Mouse (Mus musculus) ES-E14 (cell line): ENCODE results near the gene Fsd2. TPM values are rescaled to one million over a fixed set of nuclear protein-coding genes. Genes with fewer than 3 reads are reported as not detected.

ENCODE experiments used
- DNase-seq: peaks from one replicate; pipeline ENCODE4 v3.0.0-alpha.2; 2013; ENCODE audit warnings: low read depth, low spot score
- H3K27ac ChIP-seq: 2 replicates; pipeline ENCODE4 v1.5.1; 2012; ENCODE audit warnings: low read depth, mild to moderate bottlenecking, low read length, moderate library complexity, mixed read lengths; ENCODE audit not compliant: poor library complexity, insufficient read depth, severe bottlenecking
- H3K36me3 ChIP-seq: 2 replicates; pipeline ENCODE4 v1.6.1; 2012; ENCODE audit warnings: mild to moderate bottlenecking, low read length, moderate library complexity, mixed read lengths; ENCODE audit not compliant: control insufficient read depth, poor library complexity, insufficient read depth, severe bottlenecking
- H3K4me1 ChIP-seq, 2 experiments: fragments of 150-350 bp in 1 of 2; sonication (generic) in 1 of 2; 2 replicates each; pipeline ENCODE4 v1.6.1; 2012; ENCODE audit warnings: low read length in 2 of 2, mild to moderate bottlenecking in 1 of 2, mixed read lengths in 1 of 2; ENCODE audit not compliant: control insufficient read depth in 2 of 2, insufficient read depth in 2 of 2, poor library complexity in 1 of 2
- H3K4me3 ChIP-seq, 2 experiments: fragments of 150-350 bp in 1 of 2; sonication (generic) in 1 of 2; 2 replicates each; pipeline ENCODE4 v1.5.1; 2012; ENCODE audit warnings: low read length in 2 of 2, low read depth in 1 of 2, mild to moderate bottlenecking in 1 of 2, mixed read lengths in 1 of 2; ENCODE audit not compliant: insufficient read depth in 1 of 2, poor library complexity in 1 of 2, severe bottlenecking in 1 of 2
- H3K9ac ChIP-seq: 2 replicates; pipeline ENCODE4 v1.6.1; 2012; ENCODE audit warnings: low read depth, mild to moderate bottlenecking, low read length, mixed read lengths; ENCODE audit not compliant: poor library complexity, insufficient read depth, severe bottlenecking
- H3K9me3 ChIP-seq: fragments of 150-350 bp; sonication (generic); 2 replicates; pipeline ENCODE4 v1.6.1; 2012; ENCODE audit warnings: low read depth, mild to moderate bottlenecking, low read length; ENCODE audit not compliant: control insufficient read depth, insufficient read depth
- CHD2 ChIP-seq: IDR thresholded peaks from 2 replicates; pipeline ENCODE4 v1.6.1; 2014; ENCODE audit warnings: mild to moderate bottlenecking, low read depth, low read length, inconsistent platforms
- HCFC1 ChIP-seq: IDR thresholded peaks from 2 replicates; pipeline ENCODE4 v1.6.1; 2012; ENCODE audit warnings: low read length, inconsistent platforms, borderline replicate concordance; ENCODE audit not compliant: insufficient read depth
- MAFK ChIP-seq: IDR thresholded peaks from 2 replicates; pipeline ENCODE4 v1.6.1; 2014; ENCODE audit warnings: mild to moderate bottlenecking, low read depth, low read length, inconsistent platforms; ENCODE audit not compliant: insufficient read depth
- ZC3H11A ChIP-seq: IDR thresholded peaks from 2 replicates; pipeline ENCODE4 v1.6.1; 2012; ENCODE audit warnings: low read depth, mild to moderate bottlenecking, inconsistent platforms, low read length, borderline replicate concordance
- ZNF384 ChIP-seq: IDR thresholded peaks from 2 replicates; pipeline ENCODE4 v1.6.1; 2012; ENCODE audit warnings: low read depth, low read length, inconsistent platforms
- in situ Hi-C, 2 experiments: fragments of 600-800 bp; cut with MboI; formaldehyde crosslinking; loops; one replicate each; pipeline ENCODE4 v1.15.1; 2025; ENCODE audit warnings: low sequenced_read_pairs in 2 of 2, inconsistent platforms in 1 of 2; ENCODE audit not compliant: unreplicated experiment in 2 of 2
- total RNA-seq: library from RNA; depleted of rRNA; stranded (reverse); fragments of 300-350 nt; gene quantifications from 2 replicates; pipeline ENCODE4 v1.2.3, GENCODE M21; 2012

Gene Fsd2
- total RNA-seq, 1 experiment: 0.09 TPM

DNA sequence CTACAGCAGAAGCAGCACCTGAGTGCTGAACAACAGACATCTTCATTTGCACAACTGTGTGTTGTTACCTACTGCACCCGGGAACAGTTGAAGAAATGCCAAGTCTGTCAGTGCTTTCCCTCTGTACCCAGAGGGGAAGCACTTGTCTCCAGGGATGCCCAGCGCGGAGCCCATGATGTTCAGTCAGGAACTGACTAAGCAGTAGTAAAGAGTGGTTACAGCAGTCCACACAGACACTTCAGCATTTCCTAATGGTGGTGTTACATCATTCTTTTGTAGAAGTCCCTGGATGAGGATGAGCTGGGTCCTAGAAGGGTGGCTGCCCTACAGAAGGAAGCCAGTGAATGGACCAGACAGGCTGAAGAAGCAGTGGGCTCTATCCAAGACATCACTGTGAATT lies 11.1 kb upstream of the Fsd2 start:
- H3K9ac ChIP-seq: no peak overlapping the region
- in situ Hi-C loops: no loop called here
- H3K36me3 ChIP-seq: peaks cover 5% of the 10 kb centered on the region; the same call in 1 of the 2 replicates
- H3K4me3 ChIP-seq: no peak overlapping the region
- TF ChIP-seq ZNF384 (no peak), CHD2 (no peak), MAFK (no peak), ZC3H11A (no peak), HCFC1 (no peak)
- DNase-seq: no peak
- no peak overlapping the region for H3K27ac ChIP-seq
- no peaks in the 10 kb centered on the region for H3K4me1 ChIP-seq
- H3K9me3 ChIP-seq: no peaks in the 10 kb centered on the region

DNA sequence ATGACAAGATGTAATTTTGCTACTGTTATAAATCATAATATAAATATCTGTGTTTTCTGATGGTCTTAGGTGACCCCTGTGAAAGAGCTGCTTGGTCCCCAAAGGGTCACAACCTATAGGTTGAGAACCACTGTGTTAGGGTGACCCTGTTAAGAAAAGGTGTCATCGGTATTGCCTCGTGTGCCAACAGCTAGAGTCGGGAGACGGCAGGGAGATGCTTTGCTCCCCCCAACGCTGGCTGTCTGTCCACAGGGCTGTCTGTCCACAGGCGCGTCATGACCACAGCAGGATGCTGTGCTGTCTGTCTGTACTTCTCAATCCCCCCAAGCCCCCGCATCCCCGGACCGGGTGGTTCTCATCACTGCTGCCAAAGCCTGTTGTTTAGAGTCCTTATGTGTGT lies 8.9 kb upstream of the Fsd2 start:
- Histone ChIP-seq H3K4me3 (no peak overlapping the region), H3K36me3 (peaks cover 5% of the 10 kb centered on the region; the same call in 1 of the 2 replicates), H3K9ac (no peak overlapping the region), H3K4me1 (no peaks in the 10 kb centered on the region; a peak in 1 of 4 replicates), H3K27ac (no peak overlapping the region), H3K9me3 (no peaks in the 10 kb centered on the region)
- no peak for TF ChIP-seq ZC3H11A
- no peak for TF ChIP-seq MAFK
- no peak for TF ChIP-seq ZNF384
- TF ChIP-seq HCFC1: no peak
- TF ChIP-seq CHD2: no peak
- DNase-seq: no peak
- in situ Hi-C loops: no loop called here

DNA sequence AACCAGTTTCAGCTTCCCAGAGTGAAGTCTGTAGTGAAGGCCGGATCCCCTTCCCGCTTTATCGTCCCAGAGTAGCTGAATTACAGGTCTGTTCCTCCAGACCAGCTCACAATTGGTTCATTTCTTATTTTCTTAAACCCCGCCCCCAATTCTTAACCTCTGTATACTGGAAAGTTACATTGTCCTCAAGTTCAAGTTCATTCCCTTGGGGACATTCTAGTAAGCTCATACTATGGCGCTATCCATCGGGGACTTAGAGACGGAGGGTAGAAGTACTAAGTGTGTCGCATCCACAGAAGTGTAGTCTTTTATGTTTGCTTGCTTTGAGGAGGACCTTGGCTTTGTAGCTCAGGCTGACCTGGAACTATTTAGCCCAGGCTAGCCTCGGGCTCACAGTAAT lies 7.1 kb upstream of the Fsd2 start:
- DNase-seq: no peak
- no peaks in the 10 kb centered on the region for H3K9me3 ChIP-seq
- no peak overlapping the region for H3K9ac ChIP-seq
- no peaks in the 10 kb centered on the region; a peak in 1 of 4 replicates for H3K4me1 ChIP-seq
- H3K4me3 ChIP-seq: no peak overlapping the region
- no peak overlapping the region for H3K27ac ChIP-seq
- no peak for TF ChIP-seq ZC3H11A
- TF ChIP-seq CHD2: no peak
- in situ Hi-C loops: no loop called here
- H3K36me3 ChIP-seq: peaks cover 5% of the 10 kb centered on the region; the same call in 1 of the 2 replicates

DNA sequence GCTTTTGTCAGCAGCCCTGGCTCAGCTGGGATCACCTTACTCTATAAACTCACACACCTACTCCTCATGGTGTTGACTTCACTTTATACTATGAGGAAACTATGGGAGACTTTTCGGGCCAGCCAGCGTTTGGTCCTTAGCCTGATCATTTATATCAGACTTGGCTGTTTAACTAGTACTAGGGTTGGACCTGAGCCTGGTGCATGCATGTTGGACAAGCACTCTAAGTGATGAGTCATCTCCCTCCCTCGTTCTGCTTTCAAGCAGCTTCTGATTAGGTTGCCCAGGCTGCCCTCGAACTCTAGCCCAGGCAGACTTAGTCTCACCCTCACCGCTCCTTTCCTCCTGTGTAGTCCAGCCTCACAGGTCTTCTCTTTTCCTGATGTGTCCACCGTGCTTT lies 6.7 kb upstream of the Fsd2 start:
- DNase-seq: no peak

DNA sequence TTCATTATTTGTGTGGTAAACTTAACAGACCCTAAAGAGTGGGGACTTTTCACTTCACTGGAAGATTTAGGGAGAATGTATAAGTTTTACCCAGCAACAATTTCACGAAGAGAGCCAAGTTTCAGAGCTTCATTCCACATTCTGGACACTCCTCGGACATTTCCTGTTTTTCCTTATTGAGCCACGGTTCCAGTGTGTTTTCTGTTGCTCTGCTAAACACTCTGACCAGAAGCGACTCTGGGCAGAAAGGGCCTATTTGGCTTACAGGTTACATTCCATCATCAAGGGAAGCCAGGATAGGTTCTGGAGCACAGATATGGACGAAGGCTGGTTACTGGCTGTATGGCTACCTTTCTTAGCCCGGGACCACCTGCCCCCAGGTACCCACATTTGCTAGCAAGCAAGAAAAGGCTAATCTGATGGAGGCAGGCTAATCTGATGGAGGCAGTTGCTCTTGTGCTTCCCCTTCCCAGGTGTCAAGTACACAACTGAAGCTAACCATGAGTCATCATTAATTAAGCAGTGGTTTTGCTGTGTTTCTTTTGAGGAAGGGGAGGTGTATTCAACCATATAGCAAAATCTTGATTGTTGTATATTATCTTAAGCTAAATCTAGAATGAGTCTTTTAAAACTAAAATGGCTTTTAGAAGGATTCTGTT lies 6.0 kb upstream of the Fsd2 start:
- peaks cover 3% of the 10 kb centered on the region; the same call in 1 of the 2 replicates for H3K36me3 ChIP-seq
- in situ Hi-C loops: no loop called here
- H3K27ac ChIP-seq: no peak overlapping the region
- no peak for DNase-seq
- H3K4me1 ChIP-seq: no peaks in the 10 kb centered on the region; a peak in 1 of 4 replicates
- H3K4me3 ChIP-seq: no peak overlapping the region
- no peaks in the 10 kb centered on the region for H3K9me3 ChIP-seq
- TF ChIP-seq CHD2 (no peak), ZC3H11A (no peak), MAFK (0 out of 2 replicates have a peak, but pooled peaks have one; percentile 17), HCFC1 (no peak), ZNF384 (no peak)
- H3K9ac ChIP-seq: no peak overlapping the region

More for the DNA sequence above, 6.7 kb upstream of the Fsd2 start:
- Histone ChIP-seq H3K36me3 (peaks cover 5% of the 10 kb centered on the region; the same call in 1 of the 2 replicates), H3K4me1 (no peaks in the 10 kb centered on the region; a peak in 1 of 4 replicates), H3K4me3 (no peak overlapping the region), H3K27ac (no peak overlapping the region), H3K9ac (no peak overlapping the region), H3K9me3 (no peaks in the 10 kb centered on the region)
- in situ Hi-C loops: no loop called here
- TF ChIP-seq ZNF384: no peak
- no peak for TF ChIP-seq CHD2
- no peak for TF ChIP-seq HCFC1
- TF ChIP-seq ZC3H11A: no peak
- no peak for TF ChIP-seq MAFK
